Mouse (Mus musculus) cerebellum, postnatal 36 days (tissue): ENCODE measurements around the gene Zfp345.
"Not testable (repeated sequence)": the region's sequence is repeated elsewhere in the genome, so short reads cannot be mapped to it uniquely, and the experiment has no call there.

Experiments used
- DNase-seq, 2 experiments: peaks; one replicate each; pipeline ENCODE4 v3.0.0; 2021 to 2022; ENCODE audit warnings: mixed read lengths in 2 of 2

Gene Zfp345

DNA sequence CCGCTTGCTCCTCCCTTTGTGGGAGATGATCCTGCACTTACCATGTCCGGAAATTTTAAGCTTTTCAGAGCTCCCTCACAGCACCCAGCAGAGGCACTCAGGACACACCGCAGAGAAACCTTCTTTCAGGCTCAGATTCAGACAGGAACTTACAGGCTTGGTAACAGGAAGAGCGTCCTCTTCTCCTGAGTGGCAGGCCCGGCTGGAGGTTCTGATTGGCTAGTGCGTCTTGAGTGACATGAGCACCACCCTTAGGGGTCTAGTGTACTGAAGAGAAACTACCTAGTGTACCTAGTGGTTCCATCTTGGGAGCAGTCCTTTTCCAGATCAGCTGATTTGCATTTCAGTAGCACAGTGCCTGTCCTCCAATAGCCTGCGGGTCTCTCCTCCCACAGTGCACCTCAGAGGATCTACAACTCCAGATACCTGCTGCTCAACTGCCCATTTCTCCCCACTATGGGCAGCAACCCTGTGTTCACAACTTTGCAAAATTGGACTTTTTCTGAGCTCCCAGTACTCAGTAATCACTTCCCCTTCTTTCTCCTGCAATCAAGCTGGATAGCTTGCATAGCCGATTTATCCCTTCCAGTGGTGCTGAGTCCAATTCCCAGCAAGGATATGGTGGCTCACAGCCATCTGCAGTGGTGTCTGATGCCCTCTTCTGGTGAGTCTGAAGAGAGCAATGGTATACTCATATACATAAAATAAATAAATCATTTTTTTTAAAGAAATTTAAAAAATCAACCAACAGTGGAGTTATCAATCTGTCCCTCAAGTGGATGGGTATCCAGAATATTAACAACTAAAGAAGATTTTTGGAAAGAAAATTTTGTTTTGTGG, at the start of gene Zfp345:
Gene Zfp345 (minus strand): TSS at position 153 of the 840 bp plus-strand sequence.
- DNase-seq = not testable (repeated sequence)

DNA sequence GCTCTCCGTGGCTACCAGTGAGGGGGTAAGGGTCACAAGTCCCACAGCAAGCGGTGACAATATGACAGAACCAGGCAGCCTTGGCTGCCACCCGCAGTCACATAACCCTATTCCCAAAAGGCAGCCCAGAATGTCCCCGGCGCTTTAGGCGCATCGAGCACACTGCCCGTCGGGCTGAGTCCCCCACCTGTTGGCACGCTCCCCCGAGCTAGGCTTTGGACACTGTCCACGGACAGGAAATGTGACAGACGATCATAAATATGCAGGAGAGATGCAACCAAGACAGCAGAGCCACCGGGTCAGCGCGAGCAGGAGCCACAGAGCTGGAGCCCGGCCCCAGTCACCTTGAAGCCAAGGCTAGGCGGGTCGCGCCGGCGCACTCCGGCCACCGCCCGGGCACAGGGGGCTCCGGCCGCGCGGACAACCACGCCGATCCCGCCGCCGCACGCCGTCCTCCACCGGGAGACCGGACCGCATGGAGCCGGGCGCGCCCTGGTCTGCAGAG, 40.9 kb upstream of the Zfp345 start:
- DNase-seq = no peak

DNA sequence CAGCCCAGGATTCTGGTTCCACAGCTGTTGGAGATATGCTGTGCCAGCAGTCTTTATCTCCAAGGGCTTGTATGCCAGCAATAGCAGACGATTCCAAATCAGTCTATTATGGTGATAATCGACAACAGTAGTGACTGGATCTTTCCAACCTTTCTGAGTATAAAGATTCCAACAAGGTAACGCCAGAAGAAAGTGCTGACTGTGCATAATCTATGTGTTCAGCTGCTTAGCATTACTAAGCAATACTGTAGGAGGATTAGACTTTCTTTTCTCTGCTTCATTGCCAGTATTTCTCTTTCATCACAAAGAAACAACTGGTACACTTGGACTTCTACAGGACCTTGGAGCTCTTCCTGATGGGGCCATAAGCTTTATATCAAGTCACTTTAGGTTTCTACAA, 27.9 kb upstream of the Zfp345 start:
- DNase-seq = no peak

DNA sequence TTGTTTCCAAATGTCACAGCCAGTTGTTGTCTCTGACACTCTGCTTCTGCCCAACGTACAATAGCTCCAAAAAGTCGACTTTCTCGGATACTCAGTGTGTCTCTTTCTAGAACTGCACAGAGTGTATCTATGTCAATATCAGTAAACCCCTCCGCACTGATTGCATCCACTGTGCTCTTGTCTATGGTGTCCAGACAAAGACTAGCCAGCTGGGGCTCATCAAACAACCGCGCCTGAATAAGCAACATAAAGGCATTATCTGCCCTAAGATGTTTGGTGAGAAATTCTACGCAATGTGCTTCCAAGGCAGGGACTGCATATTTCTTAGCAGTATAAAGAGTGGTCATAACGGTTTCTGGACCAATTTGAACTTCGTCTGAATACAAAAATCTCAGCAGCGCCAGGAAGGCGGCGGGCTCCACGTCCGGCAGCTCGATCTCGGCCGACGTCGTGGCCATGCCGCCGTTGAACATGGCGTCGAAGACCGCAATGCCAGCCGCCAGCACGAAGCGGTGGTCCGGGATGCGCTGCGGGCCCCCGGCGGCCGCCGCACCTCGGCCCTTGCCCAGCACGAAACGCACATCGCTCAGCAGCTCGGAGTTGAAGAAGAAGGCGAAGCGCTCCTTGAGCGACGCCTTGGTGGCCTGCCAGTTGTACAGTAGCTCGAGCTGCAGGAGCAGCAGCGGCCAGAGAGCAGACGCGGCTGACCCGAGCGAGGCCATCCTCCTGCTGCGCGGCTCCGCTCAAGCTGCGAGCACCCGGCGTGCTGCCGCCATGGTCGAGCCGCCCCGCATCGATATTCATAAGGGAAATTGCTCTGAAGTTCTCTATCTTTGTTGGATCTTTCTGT, 15.5 kb upstream of the Zfp345 start:
- not testable (repeated sequence) for DNase-seq

DNA sequence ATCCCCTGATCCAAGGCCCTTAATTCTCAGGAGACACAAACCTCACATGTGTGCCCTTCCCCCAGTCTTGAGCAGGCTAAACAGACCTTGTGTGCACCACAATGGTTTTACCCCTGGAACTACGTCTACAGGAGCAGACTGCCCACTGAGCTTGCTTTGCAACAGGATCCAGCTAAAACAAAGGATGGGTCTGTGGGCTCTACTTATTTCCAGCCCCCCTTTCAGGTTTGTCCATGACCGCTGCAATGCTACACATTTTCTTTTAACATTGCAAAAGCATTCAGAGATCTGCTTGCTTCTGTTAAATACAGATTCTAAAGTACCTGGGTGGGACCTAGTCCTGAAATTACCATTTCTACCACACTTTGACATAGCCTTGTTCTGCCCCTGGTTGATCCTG, 8.1 kb upstream of the Zfp345 start:
- DNase-seq = no peak

DNA sequence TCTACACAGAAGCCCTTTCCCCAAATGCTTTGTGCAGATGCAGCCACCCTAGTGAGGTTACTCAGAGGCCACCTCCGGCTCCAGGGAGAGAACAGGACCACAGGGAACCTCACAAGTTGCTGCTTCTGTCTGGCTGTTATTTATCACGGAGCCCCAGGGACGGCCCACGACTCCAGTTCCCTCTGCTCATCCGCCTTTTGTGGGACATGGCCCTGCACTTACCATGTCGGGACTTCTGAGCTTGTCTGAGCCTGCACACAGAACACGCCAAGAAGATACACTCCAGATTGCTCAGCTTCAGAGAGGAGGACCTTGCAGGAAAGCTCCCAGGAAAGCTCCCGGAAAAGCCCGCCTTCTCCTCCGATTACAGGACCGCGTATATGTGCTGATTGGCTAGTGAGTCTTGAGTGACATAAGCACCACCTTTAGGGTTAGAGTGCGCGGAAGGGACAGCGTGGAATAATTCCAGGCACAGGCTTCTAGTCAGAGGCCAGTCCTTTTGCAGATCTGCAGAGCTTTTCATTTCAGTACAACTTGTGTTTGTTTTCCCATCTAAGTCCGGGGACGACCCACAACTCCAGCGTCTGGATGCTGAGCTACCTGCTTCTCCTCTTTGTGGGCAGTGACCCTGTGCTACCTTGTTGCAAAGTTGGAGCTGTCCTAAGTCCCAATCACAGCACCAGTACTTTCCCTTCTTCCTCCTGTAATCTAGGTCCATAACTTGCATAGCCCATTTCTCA, 33.5 kb downstream of the Zfp345 start, which contains the start of gene Zfp442:
Gene Zfp442 (minus strand): TSS at position 307 of the 740 bp plus-strand sequence.
- DNase-seq = peak; percentile 66 to 75

DNA sequence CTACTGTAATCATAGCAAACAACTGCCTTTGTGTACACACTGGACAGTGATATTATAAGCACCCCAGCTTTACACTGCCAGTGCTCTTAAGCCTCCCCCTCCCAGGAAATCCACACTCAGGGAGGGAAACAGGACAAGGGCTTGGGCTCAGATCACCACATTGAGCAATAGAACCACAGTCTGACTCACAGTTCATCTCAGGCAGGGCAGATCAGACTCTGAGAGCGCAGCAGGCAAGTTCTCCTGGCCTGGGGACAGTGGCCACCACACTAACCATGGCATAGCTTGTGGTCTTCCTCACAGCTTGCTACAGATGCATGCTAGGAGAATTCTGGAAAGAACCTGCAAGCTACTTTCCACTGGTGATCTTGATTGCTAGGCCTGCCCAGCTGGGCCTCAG, 45.8 kb downstream of the Zfp345 start:
- not testable (repeated sequence) for DNase-seq
